Mouse (Mus musculus) c-Kit-positive CD71-positive TER-119-positive erythroid progenitor cells, embryonic 14.5 days (primary cell): ENCODE data around the gene Gprasp1.
"Not testable (repeated sequence)": the region's sequence is repeated elsewhere in the genome, so short reads cannot be mapped to it uniquely, and the experiment has no call there.

ENCODE experiments used
- DNase-seq: peaks from one replicate; pipeline ENCODE4 v3.0.0-alpha.2; 2013; ENCODE audit warnings: low spot score

The Gprasp1 gene

DNA sequence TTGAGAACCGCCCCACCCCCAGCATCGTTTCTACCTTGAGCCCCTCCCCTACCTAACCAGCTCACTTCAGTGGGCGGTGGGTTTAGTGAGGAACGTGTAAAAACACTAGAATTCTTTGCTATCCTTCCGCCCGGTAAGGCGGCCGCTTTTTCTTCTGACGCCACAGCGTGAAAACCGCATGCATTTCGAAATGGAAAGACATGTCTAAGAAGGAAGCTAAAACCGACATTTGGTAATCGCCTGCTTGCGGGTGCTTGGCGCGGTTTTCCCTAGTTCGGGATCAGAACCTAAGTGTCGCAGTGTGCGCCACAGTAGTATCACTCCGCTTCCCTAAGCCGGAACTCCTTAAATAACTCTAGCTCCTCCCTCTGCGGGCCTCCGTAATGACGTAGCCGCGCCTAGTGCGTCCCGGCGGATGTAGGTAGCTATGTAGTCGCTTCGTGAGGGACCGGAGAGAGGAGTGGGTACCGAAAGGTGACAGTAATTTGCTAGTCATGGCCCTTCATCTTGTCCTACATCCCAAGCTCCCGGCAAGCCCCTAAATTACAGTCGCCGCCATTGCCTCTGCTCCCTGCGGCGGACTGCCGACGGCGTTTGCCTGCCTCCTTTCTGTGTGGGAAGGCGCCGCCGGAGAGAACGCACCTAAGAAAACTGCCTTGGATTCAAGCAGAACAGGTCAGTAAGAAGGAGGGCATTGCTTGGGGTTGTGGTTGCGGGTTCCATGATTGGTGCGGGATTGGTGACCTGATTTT lies at the start of gene Gprasp1, which contains the start of gene Armcx5:
TSS of gene Gprasp1 (plus strand) at position 430 of the 752 bp plus-strand sequence.
TSS of gene Armcx5 (plus strand) at position 430 of the 752 bp plus-strand sequence.
- peak; percentile 79 for DNase-seq

DNA sequence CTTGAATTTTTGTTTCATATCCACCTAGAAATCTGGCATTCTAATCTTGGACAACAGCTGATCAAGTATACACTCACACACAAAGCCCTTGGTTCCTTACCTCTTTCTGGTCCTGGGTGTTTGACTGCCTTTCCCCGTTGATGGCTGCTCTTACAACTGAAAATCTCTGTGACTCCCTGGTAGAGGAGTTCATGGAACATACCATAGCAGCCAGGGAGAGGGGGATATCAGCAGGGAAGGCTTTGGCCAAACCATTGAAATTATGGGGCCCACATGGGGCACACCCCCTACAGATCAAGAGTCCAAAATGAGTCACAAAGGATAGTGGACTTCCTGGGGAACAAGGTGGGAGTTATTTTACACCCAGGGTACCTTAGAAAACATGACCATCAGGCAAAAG lies 48.9 kb upstream of the Gprasp1 start, which contains the start of gene Tcp11x2:
TSS of gene Tcp11x2 (minus strand) at position 158 of the 400 bp plus-strand sequence.
- DNase-seq, result no peak

- DNase-seq, result no peak
Observed at GRCm38 (mm10) chrX:135703111-135703510, 39.4 kb upstream of the Gprasp1 start.

DNA sequence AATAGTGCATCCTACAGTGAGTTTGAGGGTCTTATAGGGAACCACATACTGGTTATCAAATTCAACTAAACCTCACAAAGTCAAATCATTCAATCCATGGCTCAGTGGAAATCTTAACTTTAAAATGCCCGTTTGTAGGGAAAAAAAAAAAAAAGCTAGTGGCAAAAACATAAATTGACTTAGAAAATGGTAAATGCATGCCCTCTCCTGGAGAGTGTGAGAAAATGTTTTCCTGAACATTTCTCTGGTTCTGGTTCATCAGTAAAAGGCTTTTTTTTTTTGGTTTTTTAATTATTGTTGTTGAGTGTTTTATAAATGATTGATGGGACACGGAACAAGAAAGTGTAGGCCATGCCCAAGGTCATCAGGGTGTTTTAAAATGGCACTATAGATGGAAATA lies 38.2 kb upstream of the Gprasp1 start:
- no peak for DNase-seq

GRCm38 (mm10) chrX:135712845-135713244 lies 29.7 kb upstream of the Gprasp1 start:
- no peak for DNase-seq

DNA sequence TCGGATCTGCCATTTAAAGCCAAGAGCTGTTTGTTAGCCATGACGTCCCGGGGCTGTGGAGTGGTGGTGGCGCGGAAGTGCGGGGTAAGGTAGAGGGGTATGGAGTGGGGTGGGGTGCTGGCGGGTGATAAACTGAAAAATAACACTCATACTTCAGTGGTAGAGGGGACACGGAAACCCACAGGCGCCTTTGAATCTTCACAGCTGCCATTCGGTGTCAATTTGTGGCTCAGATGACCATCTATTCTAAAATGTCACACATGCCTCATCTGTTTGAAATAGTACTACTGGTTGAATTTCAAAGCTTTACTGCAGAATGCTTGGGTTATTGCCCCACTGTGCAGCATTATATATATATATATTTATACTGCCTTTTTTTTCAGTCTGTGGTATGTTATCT lies 17.4 kb upstream of the Gprasp1 start, which contains the start of gene Tmsb15a:
TSS of gene Tmsb15a (minus strand) at position 101 of the 400 bp plus-strand sequence.
- no peak for DNase-seq

DNA sequence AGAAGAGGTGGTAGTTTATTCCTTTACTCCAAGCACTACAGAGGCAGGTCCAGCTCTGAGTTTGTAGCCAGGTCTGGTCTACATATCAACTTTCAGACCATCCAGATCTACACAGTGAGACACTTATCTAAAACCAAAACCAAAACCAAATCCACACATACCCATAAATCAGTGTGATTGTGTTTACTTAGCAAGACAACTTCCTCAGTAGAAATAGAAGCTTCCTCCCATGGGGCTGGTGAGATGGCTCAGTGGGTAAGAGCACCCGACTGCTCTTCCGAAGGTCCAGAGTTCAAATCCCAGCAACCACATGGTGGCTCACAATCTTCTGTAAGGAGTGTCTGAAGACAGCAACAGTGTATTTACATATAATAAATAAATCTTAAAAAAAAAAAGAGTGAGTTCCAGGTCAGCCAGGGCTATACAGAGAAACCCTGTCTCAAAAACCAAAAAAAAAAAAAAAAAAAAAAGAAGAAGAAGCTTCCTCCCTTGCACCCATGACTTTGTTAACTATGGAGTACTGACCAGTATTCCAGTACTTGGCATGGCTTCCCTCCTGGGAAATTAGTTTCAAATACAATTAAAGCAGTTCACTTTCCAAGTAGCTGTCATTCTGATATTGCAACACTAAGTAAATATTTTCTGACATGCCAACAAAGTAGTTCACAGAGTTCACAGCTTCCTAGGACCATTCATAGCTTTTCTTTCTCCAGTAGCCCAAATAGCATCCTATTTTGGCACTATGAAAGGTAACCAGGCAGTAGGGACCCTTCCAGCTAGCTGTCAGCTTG lies 3.6 kb upstream of the Gprasp1 start:
- DNase-seq, result no peak

- DNase-seq, result peak; percentile 9
Observed at GRCm38 (mm10) chrX:135743056-135743355, 473 bp downstream of the Gprasp1 start.

DNA sequence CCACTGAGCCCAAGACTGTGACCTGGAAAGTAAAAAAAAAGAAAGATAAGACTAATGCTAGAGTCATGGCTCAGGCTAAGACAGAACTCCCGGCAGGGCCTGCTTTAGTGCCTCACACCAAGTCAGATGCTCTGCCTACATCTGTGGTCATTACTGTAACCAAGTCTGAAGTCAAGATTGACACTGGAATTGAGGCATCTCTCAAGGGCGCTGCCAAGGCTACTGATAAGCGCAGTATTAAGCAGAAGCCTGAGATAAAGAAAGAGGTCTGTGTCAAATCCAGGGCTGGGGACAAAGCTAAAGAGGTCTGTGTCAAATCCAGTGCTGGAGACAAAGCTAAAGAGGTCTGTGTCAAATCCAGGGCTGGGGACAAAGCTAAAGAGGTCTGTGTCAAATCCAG lies 2.8 kb downstream of the Gprasp1 start:
- not testable (repeated sequence) for DNase-seq

DNA sequence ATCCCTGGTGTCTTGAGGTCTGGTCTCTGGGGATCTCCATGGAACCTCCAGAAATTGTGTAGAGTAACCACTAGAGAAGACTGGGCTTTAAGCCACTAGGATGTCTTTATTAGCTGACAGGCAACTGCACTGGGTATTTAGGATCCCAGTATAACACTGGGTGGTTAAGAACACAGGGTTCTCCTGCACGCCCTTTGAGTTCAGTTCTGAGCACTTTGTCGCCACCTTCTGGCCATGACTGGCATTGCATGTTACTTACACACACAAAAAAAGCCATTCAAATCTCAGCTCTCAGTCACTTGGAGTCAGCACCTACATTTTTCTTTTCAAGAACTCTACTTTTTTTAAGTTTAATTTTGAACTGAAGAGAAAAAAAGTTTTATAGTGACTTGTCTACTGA lies 10.3 kb downstream of the Gprasp1 start:
- DNase-seq, result peak; percentile 58

- DNase-seq, result no peak
Observed at GRCm38 (mm10) chrX:135761707-135762106, 19.2 kb downstream of the Gprasp1 start.

- no peak for DNase-seq
Observed at GRCm38 (mm10) chrX:135768043-135768548, 25.6 kb downstream of the Gprasp1 start.

GRCm38 (mm10) chrX:135768565-135768964 lies 26.0 kb downstream of the Gprasp1 start:
- DNase-seq, result no peak

DNA sequence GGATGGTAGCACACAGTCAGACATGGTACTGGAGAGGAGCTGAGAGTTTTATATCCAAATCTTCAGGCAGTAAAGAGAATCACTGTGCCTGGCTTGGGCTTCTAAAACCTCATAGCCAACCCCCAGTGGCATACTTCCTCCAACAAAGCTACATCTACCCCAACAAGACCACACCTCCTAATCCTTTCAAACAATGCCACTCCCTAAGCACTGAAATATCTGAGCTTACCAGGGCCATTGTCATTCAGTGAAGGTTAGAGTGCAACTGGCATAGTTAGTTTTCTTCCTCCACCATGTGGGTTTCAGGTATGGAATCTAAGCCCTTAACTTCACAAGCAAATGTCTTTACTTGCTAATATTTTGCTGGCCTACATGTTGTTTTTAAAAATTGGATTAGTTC lies 49.0 kb downstream of the Gprasp1 start:
- DNase-seq, result no peak

- no peak for DNase-seq
Observed at GRCm38 (mm10) chrX:135792326-135792725, 49.8 kb downstream of the Gprasp1 start.

DNA sequence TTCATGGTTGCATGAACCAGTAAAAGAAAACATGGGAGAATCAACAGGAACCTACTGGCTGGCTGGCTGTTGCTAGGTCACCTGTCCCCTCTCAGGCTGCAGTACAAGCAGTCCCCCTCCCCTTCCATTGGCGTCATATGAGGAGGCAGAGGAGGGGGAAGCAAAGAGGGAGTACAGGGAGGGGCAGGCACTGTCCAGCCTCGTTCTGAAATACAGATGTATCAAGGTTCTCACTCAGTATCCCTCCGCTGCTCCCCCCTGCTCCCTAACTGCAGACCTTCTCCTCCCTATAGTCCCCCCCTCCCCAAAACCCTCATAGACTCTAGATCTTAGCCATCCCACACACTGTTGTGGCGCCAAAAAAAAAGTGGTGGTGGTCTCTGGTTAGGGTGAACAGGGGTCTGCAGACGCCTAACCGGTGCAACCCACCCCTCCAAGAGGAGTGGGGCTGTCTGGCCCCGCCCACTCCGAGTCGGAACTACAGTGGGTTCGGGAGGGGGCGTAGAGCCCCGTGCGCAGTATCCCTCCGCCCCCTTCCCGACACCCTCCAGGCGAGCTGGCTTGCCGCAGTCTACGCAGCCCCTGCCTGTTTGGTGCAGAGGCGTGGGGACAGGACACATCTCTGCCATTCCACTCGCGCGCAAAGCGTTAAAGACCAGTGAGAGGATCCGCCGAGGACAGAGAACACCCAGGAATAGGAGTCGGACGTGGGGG lies 53.2 kb downstream of the Gprasp1 start:
- DNase-seq, result not testable (repeated sequence)

DNA sequence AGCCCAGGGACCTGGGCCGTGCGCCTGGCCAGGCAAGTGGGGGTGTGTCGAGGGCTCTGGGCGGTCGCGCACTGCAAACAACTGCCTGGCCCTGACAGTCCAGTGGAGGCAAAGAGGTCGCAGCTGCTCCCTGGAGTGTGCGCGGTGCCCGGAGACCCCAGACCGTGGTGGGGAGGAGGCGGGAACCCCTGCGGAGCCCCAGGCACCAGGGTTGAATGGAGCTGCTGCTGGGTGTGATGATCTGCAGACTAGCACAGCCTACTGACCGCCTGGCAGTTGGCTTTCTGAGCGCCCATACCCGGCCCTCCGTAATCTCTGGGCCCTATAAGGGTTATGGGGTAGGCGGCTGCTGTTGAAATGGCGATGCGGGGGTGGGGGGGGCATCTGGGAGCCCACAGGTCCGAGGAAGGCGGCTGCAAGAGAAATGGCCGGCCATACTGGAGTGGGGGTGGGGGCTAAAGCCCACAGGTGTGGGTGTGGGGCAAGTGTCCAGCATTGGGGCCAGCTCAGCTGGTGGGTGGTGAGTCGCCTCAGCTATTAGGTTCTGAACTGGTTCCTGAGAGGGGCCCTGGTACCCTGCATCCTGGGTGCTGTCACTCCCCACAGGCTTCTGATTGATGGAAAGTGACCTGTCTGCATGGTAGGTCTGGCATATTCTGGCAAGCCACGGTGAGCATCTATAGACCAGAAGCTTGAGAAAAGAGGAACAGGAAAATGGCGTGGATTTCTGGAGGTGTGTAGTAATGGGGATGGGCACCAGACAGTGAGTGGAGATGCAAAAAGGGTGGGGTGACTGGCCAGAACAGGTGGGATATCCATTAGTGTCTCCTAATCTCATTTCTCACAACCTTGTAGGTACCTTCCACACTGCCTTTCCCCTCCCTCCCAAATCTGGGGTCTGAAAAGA lies 54.0 kb downstream of the Gprasp1 start:
- not testable (repeated sequence) for DNase-seq

GRCm38 (mm10) chrX:135797212-135797644 lies 54.7 kb downstream of the Gprasp1 start, which contains the start of gene Bhlhb9:
TSS of gene Bhlhb9 (plus strand) at chrX:135797594.
- peak; percentile 6 for DNase-seq

- no peak for DNase-seq
Observed at GRCm38 (mm10) chrX:135804149-135804548, 61.6 kb downstream of the Gprasp1 start.

DNA sequence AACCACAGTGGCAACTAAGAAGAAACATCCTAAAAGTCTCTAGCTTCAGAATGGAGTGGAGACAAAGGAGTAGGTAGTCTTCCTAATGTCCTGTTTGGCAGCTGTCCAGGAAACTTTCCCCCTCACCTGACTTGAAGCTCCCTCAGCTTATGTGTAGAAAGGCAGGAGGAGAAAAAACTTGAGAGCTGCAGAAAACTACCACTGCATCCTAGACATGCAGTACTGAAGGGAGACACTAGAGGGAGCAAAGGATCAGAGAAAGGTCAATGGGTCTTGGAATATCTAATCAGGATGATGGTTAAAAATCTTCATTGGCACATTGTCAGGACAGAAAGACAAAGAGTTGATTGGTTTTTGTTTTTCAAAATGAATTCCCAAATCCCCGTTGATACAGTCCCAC lies 63.2 kb downstream of the Gprasp1 start:
- DNase-seq, result peak; percentile 16

- not testable (repeated sequence) for DNase-seq
Observed at GRCm38 (mm10) chrX:135835896-135836295, 93.4 kb downstream of the Gprasp1 start.
